Mouse (Mus musculus) liver, postnatal 0 days (tissue): Measurements from ENCODE around the gene Grid2.

Experiments used
- CTCF ChIP-seq: sonication (generic); IDR thresholded peaks from 2 replicates; pipeline ENCODE4 v1.5.1; 2016; ENCODE audit warnings: antibody characterized with exemption, low read depth
- EP300 ChIP-seq: IDR thresholded peaks from 2 replicates; pipeline ENCODE4 v1.6.1; 2016; ENCODE audit warnings: antibody characterized with exemption, low read depth, mild to moderate bottlenecking

DNA sequence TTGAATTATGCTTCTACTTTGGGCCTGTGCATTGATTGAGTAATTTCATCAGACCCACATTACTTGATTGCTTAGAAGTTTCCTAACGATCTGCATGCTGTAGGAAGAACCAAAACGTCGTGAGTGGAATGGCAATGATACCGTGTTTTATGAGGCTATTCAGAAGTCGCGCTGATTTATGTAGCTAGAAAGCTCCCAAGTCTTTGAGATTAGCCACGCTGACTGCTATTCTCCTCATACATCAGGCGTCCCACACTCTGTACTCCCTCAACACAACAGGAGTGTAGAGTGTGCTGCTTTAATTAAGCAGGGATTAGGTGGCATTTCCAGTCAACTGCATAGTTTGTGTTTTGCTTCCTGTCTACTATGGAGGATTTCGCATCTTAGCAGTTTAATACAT, 4.1 kb downstream of the Grid2 start:
- TF ChIP-seq CTCF (no peak), EP300 (no peak)
